Mouse (Mus musculus) stomach, embryonic 15.5 days (tissue): ENCODE measurements around the gene Smug1. TPM values are rescaled to one million over a fixed set of nuclear protein-coding genes. Genes with fewer than 3 reads are reported as not detected.
A peak's percentile ranks its signal among the peaks of the same experiment; 100 is the strongest.

Source experiments
- ATAC-seq: fragments of 200-750 bp; cut with Nextera tagmentation; 2 replicates; pipeline ENCODE4 v1.8.0; 2017; ENCODE audit warnings: low read depth, moderate number of reproducible peaks, moderate TSS enrichment; ENCODE audit not compliant: insufficient read depth, low FRiP score
- H3K27ac ChIP-seq: fragments of 300-500 bp; sonication (generic); 2 replicates; pipeline ENCODE4 v1.5.1; 2015; ENCODE audit warnings: mild to moderate bottlenecking, inconsistent platforms
- H3K27me3 ChIP-seq: fragments of 300-500 bp; sonication (generic); replicated peaks from 2 replicates; pipeline ENCODE4 v1.6.1; 2015; ENCODE audit warnings: inconsistent platforms
- H3K36me3 ChIP-seq: fragments of 300-500 bp; sonication (generic); 2 replicates; pipeline ENCODE4 v1.6.1; 2015; ENCODE audit warnings: inconsistent platforms
- H3K4me1 ChIP-seq: fragments of 300-500 bp; sonication (generic); 2 replicates; pipeline ENCODE4 v1.6.1; 2015; ENCODE audit warnings: inconsistent platforms
- H3K4me2 ChIP-seq: fragments of 300-500 bp; sonication (generic); 2 replicates; pipeline ENCODE4 v1.6.1; 2015; ENCODE audit warnings: mild to moderate bottlenecking, inconsistent platforms
- H3K4me3 ChIP-seq: fragments of 300-500 bp; sonication (generic); replicated peaks from 2 replicates; pipeline ENCODE4 v1.5.1; 2015; ENCODE audit warnings: inconsistent platforms
- H3K9ac ChIP-seq: fragments of 300-500 bp; sonication (generic); 2 replicates; pipeline ENCODE4 v1.6.1; 2015; ENCODE audit warnings: inconsistent platforms
- H3K9me3 ChIP-seq: fragments of 300-500 bp; sonication (generic); 2 replicates; pipeline ENCODE4 v1.6.1; 2016; ENCODE audit warnings: inconsistent platforms
- WGBS: fragments of 180-500 bp; shearing (Covaris S2); methylation state at CpG from one replicate; pipeline ENCODE4 v1.1.7; 2015; 5-methylcytosine and 5-hydroxymethylcytosine counted together
- polyA plus RNA-seq: library from polyadenylated mRNA; unstranded; fragments of >200 nt; fragmentation: Nextera tagmentation; extraction: Ambion mirVana; gene quantifications from 2 replicates; pipeline ENCODE4 v1.2.1, GENCODE M21; 2015

The Smug1 gene
- polyA plus RNA-seq = 18.3 and 21.6 TPM in 2 replicates

DNA sequence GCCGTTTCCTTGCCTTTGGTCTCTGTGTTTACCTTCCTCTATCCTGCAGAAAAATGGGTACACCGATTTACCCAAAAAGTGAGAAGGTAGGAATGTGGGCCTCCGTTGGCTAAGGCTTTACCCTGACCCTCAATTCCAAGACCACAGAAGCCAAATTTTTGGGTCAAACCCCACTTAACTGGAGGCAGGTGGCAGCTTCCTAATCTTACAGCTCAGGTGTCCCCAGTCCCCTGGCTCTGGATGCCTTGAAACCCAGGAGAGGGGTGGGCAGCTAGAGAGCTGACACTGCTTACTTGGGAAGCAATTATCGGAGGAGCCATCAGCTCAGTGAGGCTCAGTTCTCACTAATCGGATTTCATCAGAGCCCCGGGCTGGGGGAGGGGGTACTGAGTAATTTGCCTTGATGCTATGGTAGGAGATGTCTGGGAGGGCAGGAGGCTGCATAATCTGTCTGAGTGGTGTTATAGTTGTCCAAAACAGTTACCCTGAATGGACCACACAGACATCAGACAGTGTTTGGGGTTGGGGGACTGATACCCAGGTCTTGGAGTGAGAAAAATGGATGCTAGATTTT is at the start of gene Smug1:
Gene Smug1, minus strand, starts transcription at position 51 of the 574 bp plus-strand sequence.
- no peak within 1 kb of the TSS for H3K9ac ChIP-seq
- H3K27me3 ChIP-seq = peaks cover 44% of the 10 kb centered on the region
- H3K4me2 ChIP-seq = no peak within 1 kb of the TSS
- no peak within 1 kb of the TSS for H3K4me3 ChIP-seq
- H3K4me1 ChIP-seq = peaks cover 41% of the 10 kb centered on the region
- no peak for ATAC-seq
- no peak within 1 kb of the TSS for H3K27ac ChIP-seq
- 43% methylated on average over 6 of the region's 6 CpGs for WGBS
- H3K36me3 ChIP-seq = no peaks in the 10 kb centered on the region
- H3K9me3 ChIP-seq = no peaks in the 10 kb centered on the region

DNA sequence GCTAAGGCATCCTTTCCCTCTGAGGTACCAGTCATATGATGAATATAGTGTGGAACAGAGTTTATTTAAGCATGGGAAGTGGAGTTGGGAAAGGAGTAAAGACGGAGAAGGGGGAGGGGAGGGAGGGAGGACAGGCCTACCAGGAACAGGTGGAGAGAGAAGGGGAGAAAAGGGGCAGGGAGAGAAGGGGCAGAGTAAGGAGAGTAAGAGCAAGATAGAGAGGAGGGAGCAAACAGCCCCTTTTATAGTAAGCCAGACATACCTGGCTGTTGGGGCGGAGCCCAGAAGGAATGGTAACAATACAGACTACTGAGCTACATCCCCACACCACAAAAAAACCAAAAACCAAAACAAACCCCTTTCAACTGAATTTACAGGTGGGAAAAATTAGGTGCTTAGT is 49.2 kb upstream of the Smug1 start:
- no peak overlapping the region; the same call in 1 of the 2 replicates for H3K4me3 ChIP-seq
- WGBS = 28% methylated on average over 2 of the region's 2 CpGs

DNA sequence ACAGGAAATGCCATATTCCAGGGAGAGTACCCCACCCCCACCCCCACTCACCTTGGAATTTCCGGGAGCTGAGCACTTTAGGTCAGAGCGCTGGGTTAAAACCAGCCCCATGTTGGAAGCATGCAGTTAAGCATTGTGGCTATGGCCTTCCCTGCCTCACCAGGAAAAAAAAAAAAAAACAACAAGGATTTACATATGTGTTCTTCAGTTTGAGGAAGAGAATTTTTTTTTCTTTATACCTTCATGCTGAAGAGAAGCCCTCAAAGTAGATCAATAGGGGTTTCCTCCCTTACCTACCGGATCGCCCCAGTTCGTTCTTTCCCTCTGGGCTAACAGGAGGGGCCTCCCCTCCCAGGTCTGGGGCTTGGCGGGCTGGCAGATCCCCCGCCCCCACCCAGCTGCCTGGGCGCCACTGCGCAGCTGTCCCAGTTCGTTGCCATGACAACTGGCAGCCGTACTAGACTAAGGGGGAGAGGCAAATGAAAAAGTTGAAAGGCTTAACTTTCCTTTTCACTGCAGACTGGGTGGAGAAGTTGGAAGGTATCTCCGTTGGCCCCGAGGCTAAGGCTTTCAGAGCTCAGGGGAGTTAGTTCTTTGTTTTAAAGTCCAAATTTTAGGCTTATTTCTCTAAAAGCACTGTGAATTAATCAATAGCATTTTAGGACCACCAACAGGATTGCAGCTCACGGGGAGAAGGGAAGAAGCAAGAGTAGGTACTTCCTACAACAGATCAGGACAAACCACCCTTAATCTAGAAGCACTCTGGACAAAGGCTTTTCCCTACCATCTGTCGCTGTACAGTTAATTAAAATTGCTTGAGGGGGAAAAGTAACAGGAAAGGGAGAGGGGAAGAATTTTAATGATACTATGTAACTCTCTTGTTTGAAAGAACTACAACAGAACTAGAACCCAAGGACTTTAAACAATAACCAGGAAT is 48.3 kb upstream of the Smug1 start:
- H3K4me2 ChIP-seq = peak overlapping the region; percentile 55
- H3K27me3 ChIP-seq = no peaks in the 10 kb centered on the region
- peaks cover 17% of the 10 kb centered on the region for H3K36me3 ChIP-seq
- no peaks in the 10 kb centered on the region for H3K9me3 ChIP-seq
- H3K4me3 ChIP-seq = peak overlapping the region; percentile 41
- WGBS = 1% methylated on average over 15 of the region's 15 CpGs
- ATAC-seq = peak; percentile 91
- H3K9ac ChIP-seq = peak overlapping the region; percentile 16; the same call in 1 of the 2 replicates
- H3K4me1 ChIP-seq = peaks cover 16% of the 10 kb centered on the region
- H3K27ac ChIP-seq = peak overlapping the region; percentile 92

More for the DNA sequence above, 49.2 kb upstream of the Smug1 start:
- Histone ChIP-seq H3K4me1 (peaks cover 20% of the 10 kb centered on the region), H3K27me3 (no peaks in the 10 kb centered on the region), H3K4me2 (peak overlapping the region; percentile 55), H3K27ac (peak overlapping the region; percentile 92), H3K9me3 (no peaks in the 10 kb centered on the region), H3K9ac (no peak overlapping the region), H3K36me3 (peaks cover 9% of the 10 kb centered on the region)
- peak; percentile 29; the same call in 1 of the 2 replicates for ATAC-seq

DNA sequence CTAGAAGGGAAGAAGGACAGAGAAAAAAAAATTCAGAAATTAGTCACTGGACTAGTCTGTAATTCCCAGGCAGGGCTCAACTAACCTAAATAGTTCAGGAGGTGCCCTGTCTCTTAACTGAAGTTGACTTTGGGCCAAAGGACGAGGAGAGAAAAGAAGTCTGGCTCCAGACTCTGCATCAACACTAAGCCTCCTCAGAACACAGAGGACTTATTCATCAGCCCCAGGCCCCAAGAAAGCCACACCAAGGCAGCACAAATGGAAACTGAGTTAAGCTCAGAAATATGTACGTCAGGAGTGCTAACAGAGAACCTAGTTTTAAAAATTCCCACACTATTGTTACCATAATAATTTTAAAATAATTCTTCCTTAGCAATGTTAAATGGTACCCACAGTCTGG is 47.3 kb upstream of the Smug1 start:
- Histone ChIP-seq H3K36me3 (peaks cover 25% of the 10 kb centered on the region), H3K9me3 (no peaks in the 10 kb centered on the region), H3K4me2 (peak overlapping the region; percentile 14; the same call in 1 of the 2 replicates), H3K4me3 (0 out of 2 replicates have a peak overlapping the region, but pooled peaks have one; percentile 5), H3K27me3 (no peaks in the 10 kb centered on the region), H3K9ac (no peak overlapping the region), H3K4me1 (peaks cover 16% of the 10 kb centered on the region), H3K27ac (peak overlapping the region; percentile 33)
- WGBS = 38% methylated on average over 2 of the region's 2 CpGs
- no peak for ATAC-seq

DNA sequence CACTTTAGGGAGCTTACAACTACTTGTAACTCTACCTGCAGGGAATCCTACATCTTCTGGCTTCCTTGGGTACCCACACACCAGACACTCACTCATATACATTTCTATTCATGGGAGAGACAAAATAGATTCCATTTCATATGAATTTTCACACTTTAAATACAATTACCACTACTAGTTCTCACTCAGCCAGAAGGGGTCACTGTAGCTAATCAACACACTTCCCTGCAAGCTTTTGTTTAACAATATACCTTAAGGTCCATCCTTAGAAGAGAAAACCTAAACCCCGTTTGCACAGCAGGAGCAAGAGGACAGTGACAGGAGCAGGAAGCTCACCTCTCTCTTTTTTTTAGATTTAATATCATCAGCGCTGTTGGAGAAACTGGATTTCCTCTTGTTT is 38.3 kb upstream of the Smug1 start:
- no peaks in the 10 kb centered on the region for H3K9me3 ChIP-seq
- 50% methylated on average over 2 of the region's 2 CpGs for WGBS
- no peak overlapping the region for H3K27ac ChIP-seq
- no peak overlapping the region for H3K4me2 ChIP-seq
- no peaks in the 10 kb centered on the region for H3K27me3 ChIP-seq
- ATAC-seq = no peak
- no peaks in the 10 kb centered on the region for H3K4me1 ChIP-seq
- H3K4me3 ChIP-seq = no peak overlapping the region
- H3K36me3 ChIP-seq = peaks cover 25% of the 10 kb centered on the region
- H3K9ac ChIP-seq = no peak overlapping the region

DNA sequence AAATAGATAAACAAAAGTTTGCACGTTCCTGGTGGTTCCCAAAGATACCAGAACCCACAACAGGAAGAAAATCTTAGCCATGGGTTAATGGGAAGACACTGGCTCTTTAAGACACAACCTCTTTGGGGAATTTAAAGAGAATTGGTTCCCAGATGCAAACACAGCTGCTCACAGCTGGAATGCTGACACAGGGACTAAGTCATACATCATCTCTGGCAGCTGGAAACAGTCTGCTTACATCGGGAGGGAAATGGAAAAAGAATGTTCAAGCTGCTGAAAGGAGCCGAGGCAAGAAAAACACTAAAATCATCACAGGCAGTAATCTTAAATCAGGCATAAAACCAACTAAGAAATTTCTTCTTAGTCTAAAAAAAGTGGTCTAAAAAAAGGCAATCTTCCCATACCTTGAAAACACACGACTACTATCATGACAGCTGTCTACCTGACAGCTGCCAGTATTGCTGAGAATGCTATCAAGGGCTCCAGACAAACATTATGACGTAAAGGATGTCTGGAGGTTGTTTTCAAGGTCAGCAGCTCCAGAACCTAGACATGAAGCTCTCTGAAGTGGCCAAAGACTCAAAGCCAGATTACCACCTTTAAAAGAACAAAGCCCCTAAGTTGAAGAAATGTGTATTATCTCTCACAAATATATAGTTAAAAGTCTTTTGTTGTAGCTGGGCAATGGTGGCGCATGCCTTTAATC is 35.3 kb upstream of the Smug1 start:
- H3K27ac ChIP-seq = peak overlapping the region; percentile 76
- H3K27me3 ChIP-seq = no peaks in the 10 kb centered on the region
- H3K9me3 ChIP-seq = no peaks in the 10 kb centered on the region
- ATAC-seq = peak; percentile 39; the same call in 1 of the 2 replicates
- no peak overlapping the region for H3K4me2 ChIP-seq
- 31% methylated on average over 6 of the region's 6 CpGs for WGBS
- no peak overlapping the region for H3K9ac ChIP-seq
- peaks cover 28% of the 10 kb centered on the region for H3K36me3 ChIP-seq
- H3K4me1 ChIP-seq = no peaks in the 10 kb centered on the region
- no peak overlapping the region for H3K4me3 ChIP-seq

DNA sequence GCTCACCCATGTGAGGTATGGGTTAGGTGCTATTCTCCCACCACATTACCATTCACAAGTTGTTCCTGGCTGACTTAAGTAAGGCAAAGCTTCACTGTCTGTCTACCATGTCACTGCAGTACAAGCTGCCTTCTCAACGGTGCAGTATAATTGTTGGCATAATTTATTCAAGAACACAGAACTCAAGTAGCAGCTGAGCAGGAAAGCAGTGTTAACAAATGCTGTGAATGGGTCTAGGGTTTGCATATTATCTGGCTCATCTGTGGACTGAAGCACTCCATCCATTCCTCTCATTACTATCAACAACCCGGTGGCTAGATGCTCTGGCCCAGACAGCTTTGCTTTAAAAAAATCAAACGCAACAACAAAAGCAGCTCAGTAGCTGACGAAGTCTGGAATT is 30.9 kb upstream of the Smug1 start:
- peaks cover 25% of the 10 kb centered on the region for H3K36me3 ChIP-seq
- ATAC-seq = no peak
- 75% methylated on average over 4 of the region's 4 CpGs for WGBS

DNA sequence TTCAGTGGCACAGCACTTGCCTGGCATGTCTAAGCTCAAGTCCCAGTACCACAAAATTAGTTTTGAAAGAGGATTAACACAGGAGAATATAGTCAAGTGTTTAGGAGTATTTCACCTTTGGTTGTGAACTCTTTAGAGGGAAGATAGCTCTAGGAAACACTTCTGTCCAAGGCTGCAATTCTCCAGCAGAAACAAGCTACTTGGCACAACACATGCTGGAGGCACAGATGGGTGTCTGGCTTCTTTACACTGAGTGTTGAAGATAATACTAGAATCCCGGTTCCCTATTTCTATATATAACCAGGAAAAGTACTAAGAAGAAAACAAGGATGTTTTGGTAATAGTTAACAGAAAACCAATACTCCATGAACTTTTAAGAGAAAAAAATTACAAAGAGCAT is 29.9 kb upstream of the Smug1 start:
- no peak overlapping the region for H3K9ac ChIP-seq
- no peak overlapping the region for H3K4me3 ChIP-seq
- H3K9me3 ChIP-seq = no peaks in the 10 kb centered on the region
- no peaks in the 10 kb centered on the region for H3K4me1 ChIP-seq
- H3K4me2 ChIP-seq = no peak overlapping the region
- no peak for ATAC-seq
- H3K27me3 ChIP-seq = no peaks in the 10 kb centered on the region
- peaks cover 26% of the 10 kb centered on the region for H3K36me3 ChIP-seq
- WGBS = 82% methylated on average over 1 of the region's 1 CpGs
- no peak overlapping the region for H3K27ac ChIP-seq

More for the DNA sequence above, 30.9 kb upstream of the Smug1 start:
- Histone ChIP-seq H3K4me1 (no peaks in the 10 kb centered on the region), H3K9me3 (no peaks in the 10 kb centered on the region), H3K27me3 (no peaks in the 10 kb centered on the region), H3K9ac (no peak overlapping the region), H3K4me3 (no peak overlapping the region), H3K27ac (no peak overlapping the region), H3K4me2 (no peak overlapping the region)

DNA sequence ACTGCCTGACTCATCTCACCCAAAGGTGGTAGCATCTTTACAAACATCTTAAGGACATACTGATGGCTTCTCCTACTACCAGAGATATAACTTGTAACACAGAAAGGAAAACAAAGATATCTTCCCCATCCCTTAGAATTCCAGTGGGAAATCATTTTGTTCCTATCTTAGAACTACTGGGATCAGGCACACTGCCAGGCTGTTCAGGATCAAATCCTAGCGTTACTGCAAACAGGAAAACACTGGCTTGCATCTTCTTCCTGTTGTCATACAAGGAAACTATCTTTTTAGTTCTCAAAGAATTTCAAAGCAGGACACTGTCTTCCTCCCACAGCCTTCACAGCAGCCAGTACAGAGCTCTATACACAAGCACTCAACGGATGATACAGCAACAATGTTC is 26.7 kb upstream of the Smug1 start:
- 71% methylated on average over 2 of the region's 2 CpGs for WGBS
- Histone ChIP-seq H3K4me3 (no peak overlapping the region), H3K36me3 (peaks cover 16% of the 10 kb centered on the region), H3K27ac (no peak overlapping the region), H3K9me3 (no peaks in the 10 kb centered on the region), H3K4me1 (no peaks in the 10 kb centered on the region), H3K4me2 (no peak overlapping the region), H3K27me3 (no peaks in the 10 kb centered on the region), H3K9ac (no peak overlapping the region)
- ATAC-seq = no peak

DNA sequence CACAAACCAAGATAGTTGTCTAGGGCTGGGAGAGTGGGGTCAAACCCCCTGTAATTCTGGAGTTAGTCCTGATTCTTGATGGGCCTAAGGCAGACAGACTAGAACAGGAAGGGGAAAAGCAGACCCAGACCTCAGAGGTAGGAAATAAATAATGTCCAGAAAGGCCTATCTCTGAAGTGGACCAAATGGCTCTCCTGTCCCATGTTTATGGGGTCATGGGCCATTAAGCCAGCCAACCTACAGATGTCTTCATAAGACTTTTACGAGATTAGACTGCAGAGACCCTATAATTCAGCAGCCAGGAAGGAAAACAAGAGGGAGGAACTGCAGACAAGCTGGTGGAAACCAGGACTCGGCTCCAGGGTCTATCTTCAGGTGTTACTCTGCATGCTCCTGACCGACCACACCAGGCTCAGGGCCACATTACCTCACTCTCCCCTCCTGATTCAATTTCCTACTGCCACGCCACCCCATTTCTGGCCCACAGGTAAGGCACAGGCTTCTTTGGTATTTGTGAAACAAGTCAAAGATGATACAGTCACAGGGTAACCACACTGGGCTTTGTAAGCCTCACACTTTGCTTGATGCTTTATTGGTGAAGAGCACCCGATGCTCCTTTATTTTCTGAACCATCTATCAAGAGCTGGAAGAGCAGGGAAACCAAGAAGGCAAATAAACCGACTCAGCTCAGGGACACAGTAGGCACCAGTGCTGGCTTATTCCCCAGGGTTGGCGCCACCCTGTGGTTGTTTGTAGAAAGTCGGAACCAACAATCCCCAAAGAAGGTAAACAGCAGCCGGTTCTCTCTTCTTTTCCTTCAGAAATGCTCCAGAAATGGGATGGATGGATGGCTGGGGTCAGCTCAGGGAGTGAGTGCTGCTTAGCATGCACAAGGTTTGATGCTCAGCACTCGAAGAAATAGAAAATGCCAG is 23.9 kb upstream of the Smug1 start:
- no peak overlapping the region for H3K4me3 ChIP-seq
- peaks cover 4% of the 10 kb centered on the region for H3K36me3 ChIP-seq
- 58% methylated on average over 10 of the region's 10 CpGs for WGBS
- no peaks in the 10 kb centered on the region for H3K4me1 ChIP-seq
- no peak for ATAC-seq
- H3K9ac ChIP-seq = no peak overlapping the region
- no peak overlapping the region for H3K27ac ChIP-seq
- H3K9me3 ChIP-seq = no peaks in the 10 kb centered on the region
- no peaks in the 10 kb centered on the region for H3K27me3 ChIP-seq
- H3K4me2 ChIP-seq = no peak overlapping the region

DNA sequence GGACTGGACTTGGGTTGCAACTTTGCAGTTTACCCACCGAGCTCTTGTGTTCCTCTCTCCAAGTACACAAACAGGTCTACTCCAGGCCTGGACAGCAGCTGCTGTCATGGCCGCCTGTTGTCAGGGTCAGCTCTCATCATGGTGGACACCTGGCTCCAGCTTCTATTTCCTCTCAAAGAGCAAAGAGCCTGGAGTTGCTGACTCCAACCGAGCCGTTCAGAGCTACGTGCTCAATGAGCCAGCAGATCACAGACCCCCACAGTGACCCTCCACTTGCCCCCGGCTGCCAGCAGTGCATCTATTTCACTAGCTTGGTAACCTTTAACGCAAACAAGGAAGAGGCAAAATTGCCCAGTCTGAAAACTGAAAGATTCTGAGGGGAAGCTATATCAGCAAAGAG is 23.2 kb upstream of the Smug1 start:
- no peaks in the 10 kb centered on the region for H3K4me1 ChIP-seq
- peaks cover 4% of the 10 kb centered on the region for H3K36me3 ChIP-seq
- no peak overlapping the region for H3K4me3 ChIP-seq
- 71% methylated on average over 7 of the region's 7 CpGs for WGBS
- H3K27ac ChIP-seq = no peak overlapping the region
- no peak overlapping the region for H3K9ac ChIP-seq
- ATAC-seq = no peak
- no peak overlapping the region for H3K4me2 ChIP-seq
- H3K9me3 ChIP-seq = no peaks in the 10 kb centered on the region
- H3K27me3 ChIP-seq = no peaks in the 10 kb centered on the region
